8 mouse cellular contexts compared by ENCODE assay signal in the genomic region with DNA sequence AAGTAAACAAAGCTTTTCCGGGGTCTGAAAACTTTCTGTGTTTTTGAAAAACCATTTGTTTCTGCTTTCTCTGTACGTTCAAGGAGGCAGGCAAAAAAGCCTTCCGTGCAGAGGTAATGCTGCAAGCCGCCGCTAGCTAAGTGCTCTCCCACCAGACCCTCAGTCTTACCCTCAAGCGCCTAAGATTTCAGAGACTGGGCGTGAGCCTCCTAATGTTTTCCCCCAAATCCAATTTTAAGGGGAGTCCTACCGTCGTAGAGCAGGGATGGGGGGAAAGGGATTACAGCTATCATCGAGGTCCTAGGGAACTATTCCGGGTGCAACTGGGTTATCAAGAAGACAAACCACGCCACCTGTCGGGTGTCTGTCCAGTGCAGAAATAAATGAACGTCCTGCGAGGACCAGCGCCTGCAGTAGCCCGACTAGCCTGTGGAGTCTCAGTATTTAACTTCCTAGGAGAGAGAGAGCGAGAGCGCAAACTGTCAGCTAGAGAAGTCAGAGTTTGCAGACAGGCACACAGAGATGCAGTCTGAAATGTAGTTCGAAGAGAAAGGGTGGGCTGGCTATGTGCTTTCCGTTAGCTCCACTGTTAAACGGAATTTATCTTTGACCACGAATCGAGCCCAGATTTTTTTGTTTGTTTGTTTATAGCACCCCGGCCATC. TPM values are rescaled to one million over a fixed set of nuclear protein-coding genes. Genes with fewer than 3 reads are reported as not detected.
DNase-seq lines count a peak whose midpoint lies in the region; ATAC-seq lines count a peak whose summit lies in the region.

No protein-coding gene starts in this region.

- peak; percentile 82 for ATAC-seq in frontal cortex, adult (ENCODE audit: low TSS enrichment)
- ATAC-seq in hindbrain, embryonic 11.5 days (ENCODE audit: low FRiP score) = peak; percentile 88

- no peak overlapping the region; the same call in 1 of the 2 replicates for H3K9ac ChIP-seq in hindbrain, embryonic 11.5 days (ENCODE audit: low read depth, low read length)

- peak overlapping the region; percentile 94 for H3K4me2 ChIP-seq in hindbrain, embryonic 11.5 days (replicated peaks; ENCODE audit: low read depth, low read length)

- H3K36me3 ChIP-seq in hindbrain, embryonic 11.5 days (ENCODE audit: control insufficient read depth, insufficient read depth, low read length) = no peaks in the 10 kb centered on the region

- H3K27ac ChIP-seq in hindbrain, embryonic 11.5 days (ENCODE audit: low read depth, low read length) = no peak overlapping the region

- WGBS in hindbrain, embryonic 11.5 days = 1% methylated on average over 25 of the region's 25 CpGs

- 0 out of 2 replicates have a peak, but pooled peaks cover 2% of the 10 kb centered on the region for H3K4me1 ChIP-seq in hindbrain, embryonic 11.5 days (replicated peaks; ENCODE audit: control insufficient read depth, insufficient read depth, low read length)

- H3K9me3 ChIP-seq in hindbrain, embryonic 11.5 days (ENCODE audit: control insufficient read depth, low read length) = no peaks in the 10 kb centered on the region

- peak; percentile 82 for DNase-seq in MN1 (ENCODE audit: low spot score)
- peak; percentile 69 to 73 for DNase-seq in cerebellum, adult 18-20 months
- DNase-seq in hindbrain, embryonic 11.5 days (ENCODE audit: low spot score) = peak; percentile 85
- peak; percentile 24 to 33 for DNase-seq in layer of hippocampus, postnatal 14 days (ENCODE audit: low spot score in 2 of 2)
- peak; percentile 84 to 85 for DNase-seq in lung, postnatal 4 days
- DNase-seq in retina, postnatal 1 day = peak; percentile 92
- DNase-seq in urinary bladder, adult 2 months (ENCODE audit: low spot score) = peak; percentile 33

- peak overlapping the region; percentile 47 for H3K4me3 ChIP-seq in hindbrain, embryonic 11.5 days (ENCODE audit: low read depth, low read length)

- peaks cover 18% of the 10 kb centered on the region for H3K27me3 ChIP-seq in hindbrain, embryonic 11.5 days (ENCODE audit: control insufficient read depth, insufficient read depth, low read length)

RNA-seq across cellular contexts. Expression of gene Wif1, which starts 0.5 kb away (rescaled TPM):
- 4.9 and 6.1 TPM in 2 replicates for polyA plus RNA-seq in hindbrain, embryonic 11.5 days (2014; fragmentation: Nextera tagmentation; extraction: Ambion mirVana)
- total RNA-seq in layer of hippocampus, postnatal 14 days (2021) = 1 to 10 TPM in 1 of 2 experiments, under 1 TPM in 1; 0.93 to 1.1 TPM
- 5.3 and 6.0 TPM in 2 replicates for polyA plus RNA-seq in urinary bladder, adult 2 months (2012; rRNA removed)

RNA-seq across cellular contexts. Expression of gene Lemd3, which starts 54.1 kb away (rescaled TPM):
- 4.8 and 6.2 TPM in 2 replicates for polyA plus RNA-seq in hindbrain, embryonic 11.5 days (2014; fragmentation: Nextera tagmentation; extraction: Ambion mirVana)
- 10 to 100 TPM; 31.7 to 33.6 TPM for total RNA-seq in layer of hippocampus, postnatal 14 days (2021)
- polyA plus RNA-seq in urinary bladder, adult 2 months (2012; rRNA removed) = 7.9 and 8.2 TPM in 2 replicates

Comparison
In these comparisons a context has a peak if more than half of its experiments do, and no peak if none do; other contexts are left out.
1. DNase-seq: peak in every context shown above with its lines; median percentile 92 in retina, postnatal 1 day; 85 in hindbrain, embryonic 11.5 days; 84 in lung, postnatal 4 days; 82 in MN1; 71 in cerebellum, adult 18-20 months; 33 in urinary bladder, adult 2 months; 28 in layer of hippocampus, postnatal 14 days.